Mouse (Mus musculus) liver, embryonic 14.5 days (tissue): ENCODE results near the gene Gm45062. TPM values are rescaled to one million over a fixed set of nuclear protein-coding genes. Genes with fewer than 3 reads are reported as not detected.

Experiments used
- ATAC-seq: fragments of 200-750 bp; cut with Nextera tagmentation; 2 replicates; pipeline ENCODE4 v1.8.0; 2017; ENCODE audit warnings: moderate number of reproducible peaks, mild to moderate bottlenecking, moderate library complexity; ENCODE audit not compliant: insufficient read depth
- DNase-seq, 3 experiments: peaks; one replicate each; pipeline ENCODE4 v3.0.0-alpha.2; 2012 to 2013; ENCODE audit warnings: low read depth in 3 of 3, low spot score in 3 of 3
- H3K27ac ChIP-seq: fragments of 300-500 bp; sonication (generic); 2 replicates; pipeline ENCODE4 v1.5.1; 2014; ENCODE audit warnings: moderate library complexity, mild to moderate bottlenecking, control low read depth, inconsistent platforms
- H3K27me3 ChIP-seq: fragments of 300-500 bp; sonication (generic); 2 replicates; pipeline ENCODE4 v1.6.1; 2014; ENCODE audit warnings: mild to moderate bottlenecking, low read length, moderate library complexity; ENCODE audit not compliant: control insufficient read depth, insufficient read depth
- H3K36me3 ChIP-seq: fragments of 300-500 bp; sonication (generic); replicated peaks from 2 replicates; pipeline ENCODE4 v1.6.1; 2014; ENCODE audit warnings: low read depth; ENCODE audit not compliant: control insufficient read depth, insufficient read depth
- H3K4me1 ChIP-seq, 2 experiments: fragments of 200-500 bp in 1 of 2; fragments of 300-500 bp in 1 of 2; sonication (generic) in 1 of 2; replicated peaks; 2 replicates each; pipeline ENCODE4 v1.6.1; 2012 to 2014; ENCODE audit warnings: antibody characterized with exemption in 1 of 2, inconsistent platforms in 1 of 2, low read length in 1 of 2; ENCODE audit not compliant: control insufficient read depth in 2 of 2, insufficient read depth in 2 of 2
- H3K4me2 ChIP-seq: fragments of 300-500 bp; sonication (generic); 2 replicates; pipeline ENCODE4 v1.6.1; 2014; ENCODE audit warnings: low read depth, mild to moderate bottlenecking, control low read depth, moderate library complexity
- H3K4me3 ChIP-seq, 2 experiments: fragments of 200-500 bp in 1 of 2; fragments of 300-500 bp in 1 of 2; sonication (generic) in 1 of 2; 2 replicates each; pipeline ENCODE4 v1.5.1; 2012 to 2014; ENCODE audit warnings: low read depth in 2 of 2, low read length in 2 of 2, mild to moderate bottlenecking in 2 of 2, control low read depth in 1 of 2, inconsistent platforms in 1 of 2, moderate library complexity in 1 of 2; ENCODE audit not compliant: insufficient read depth in 1 of 2
- H3K9ac ChIP-seq: fragments of 300-500 bp; sonication (generic); replicated peaks from 2 replicates; pipeline ENCODE4 v1.6.1; 2014; ENCODE audit warnings: mild to moderate bottlenecking, control low read depth, moderate library complexity
- H3K9me3 ChIP-seq: fragments of 300-500 bp; sonication (generic); 2 replicates; pipeline ENCODE4 v1.6.1; 2016; ENCODE audit warnings: low read length, mixed read lengths; ENCODE audit not compliant: control insufficient read depth
- CTCF ChIP-seq: IDR thresholded peaks from 2 replicates; pipeline ENCODE4 v1.5.1; 2016; ENCODE audit warnings: antibody characterized with exemption, low read depth, control low read depth
- EP300 ChIP-seq: IDR thresholded peaks from 2 replicates; pipeline ENCODE4 v1.6.1; 2016; ENCODE audit warnings: antibody characterized with exemption, low read depth
- WGBS: fragments of 180-500 bp; shearing (Covaris S2); extraction: QIAGEN DNeasy Blood & Tissue Kit; methylation state at CpG from one replicate; pipeline ENCODE4 v1.1.7; 2014; ENCODE audit not compliant: insufficient replicate concordance; 5-methylcytosine and 5-hydroxymethylcytosine counted together
- polyA plus RNA-seq, 2 experiments: library from polyadenylated mRNA; depleted of rRNA in 1 of 2; stranded (reverse) in 1 of 2; unstranded in 1 of 2; fragments of >200 nt; fragmentation: Nextera tagmentation in 1 of 2; extraction: Ambion mirVana in 1 of 2; gene quantifications; 2 replicates each; pipeline versions ENCODE4 v1.2.1 to v1.2.3; 2012 to 2014

Gene Gm45062
- polyA plus RNA-seq, 2 experiments: 0.86 to 1.9 TPM

DNA sequence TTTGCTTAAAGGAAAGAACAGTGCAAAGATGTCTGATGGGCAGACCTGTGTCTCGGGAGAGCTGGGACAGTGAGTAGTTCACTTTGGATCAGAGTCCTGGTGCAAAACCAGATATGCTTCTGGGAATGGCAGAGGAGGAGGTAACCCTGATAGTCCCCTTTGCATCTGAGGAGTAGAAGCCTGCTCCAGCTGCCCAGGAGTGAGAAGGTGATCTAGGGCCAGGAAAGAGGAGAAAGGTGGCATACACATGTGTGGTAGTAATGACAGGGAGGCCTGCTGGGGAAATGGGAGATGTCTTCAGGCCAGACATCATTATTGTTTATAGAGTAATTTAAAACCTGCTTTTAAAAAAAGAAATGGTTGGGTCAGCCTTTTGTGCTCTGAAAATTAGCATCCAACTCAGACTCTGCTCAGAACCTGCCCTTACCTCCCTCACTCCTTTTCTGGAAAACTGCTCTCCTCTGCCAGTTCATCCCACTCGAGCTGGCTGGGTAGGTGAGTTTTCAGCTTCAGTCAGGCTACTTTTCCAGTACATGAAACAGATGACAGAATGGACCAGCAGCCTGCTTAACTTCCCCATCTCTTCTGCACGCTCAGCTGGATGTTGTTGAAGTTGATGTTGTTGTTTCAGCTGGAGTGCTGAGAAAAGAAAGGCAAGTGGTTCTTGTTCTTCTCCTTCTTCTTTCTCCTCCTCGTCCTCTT lies 160.4 kb downstream of the Gm45062 start:
- Histone ChIP-seq H3K9ac (no peak overlapping the region), H3K4me3 (no peak overlapping the region), H3K27ac (no peak overlapping the region), H3K4me1 (peaks cover 0 to 3% of the 10 kb centered on the region in 2 experiments; a peak in 2 of 4 replicates), H3K4me2 (no peak overlapping the region), H3K9me3 (no peaks in the 10 kb centered on the region), H3K27me3 (no peaks in the 10 kb centered on the region; the same call in 1 of the 2 replicates), H3K36me3 (no peaks in the 10 kb centered on the region)
- WGBS: 44% methylated on average over 4 of the region's 4 CpGs
- DNase-seq (no peak), ATAC-seq (no peak)
- TF ChIP-seq EP300 (no peak), CTCF (no peak)

DNA sequence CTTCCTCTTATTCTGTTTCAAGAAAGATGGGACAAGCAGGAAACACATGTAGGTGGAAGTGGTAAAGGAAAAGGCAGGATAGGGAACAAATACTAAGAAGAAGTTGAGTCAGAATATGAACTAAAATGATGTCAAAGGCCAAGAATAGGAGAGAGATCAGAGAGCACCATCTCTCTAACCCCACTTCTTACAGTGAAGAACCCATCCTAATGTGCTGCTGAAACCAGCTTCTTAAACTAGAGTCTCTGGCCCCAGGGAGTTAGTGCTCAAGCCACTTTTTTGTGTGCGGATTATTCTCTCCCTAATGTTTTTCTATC lies 160.9 kb downstream of the Gm45062 start:
- TF ChIP-seq EP300 (no peak), CTCF (no peak)
- Histone ChIP-seq H3K9me3 (no peaks in the 10 kb centered on the region), H3K27me3 (no peaks in the 10 kb centered on the region; the same call in 1 of the 2 replicates), H3K4me2 (no peak overlapping the region), H3K36me3 (no peaks in the 10 kb centered on the region), H3K27ac (no peak overlapping the region), H3K4me1 (peaks cover 0 to 3% of the 10 kb centered on the region in 2 experiments; a peak in 2 of 4 replicates), H3K9ac (no peak overlapping the region), H3K4me3 (no peak overlapping the region)
- ATAC-seq (no peak), DNase-seq (no peak)
- WGBS: 78% methylated on average over 1 of the region's 1 CpGs

DNA sequence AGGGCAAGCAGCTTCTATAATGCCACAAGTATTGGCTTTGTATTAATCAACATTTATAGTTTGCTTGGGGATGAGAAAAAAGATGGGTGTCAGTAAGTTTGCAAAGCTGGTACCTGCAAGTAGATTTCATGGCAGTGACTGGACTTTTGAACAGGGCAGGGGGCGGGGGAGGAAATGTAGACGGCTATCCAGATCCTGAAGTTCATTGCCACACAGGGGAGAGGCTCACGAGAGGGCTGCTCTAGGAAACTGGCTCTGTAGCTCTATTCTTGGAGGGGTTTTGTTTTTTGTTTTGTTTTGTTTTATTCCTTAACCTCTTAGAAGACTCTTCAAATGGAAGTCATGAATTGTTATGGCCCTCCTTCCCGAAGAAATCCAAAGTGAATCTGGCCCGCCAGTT lies 162.2 kb downstream of the Gm45062 start:
- 72% methylated on average over 5 of the region's 5 CpGs for WGBS
- ATAC-seq: no peak

DNA sequence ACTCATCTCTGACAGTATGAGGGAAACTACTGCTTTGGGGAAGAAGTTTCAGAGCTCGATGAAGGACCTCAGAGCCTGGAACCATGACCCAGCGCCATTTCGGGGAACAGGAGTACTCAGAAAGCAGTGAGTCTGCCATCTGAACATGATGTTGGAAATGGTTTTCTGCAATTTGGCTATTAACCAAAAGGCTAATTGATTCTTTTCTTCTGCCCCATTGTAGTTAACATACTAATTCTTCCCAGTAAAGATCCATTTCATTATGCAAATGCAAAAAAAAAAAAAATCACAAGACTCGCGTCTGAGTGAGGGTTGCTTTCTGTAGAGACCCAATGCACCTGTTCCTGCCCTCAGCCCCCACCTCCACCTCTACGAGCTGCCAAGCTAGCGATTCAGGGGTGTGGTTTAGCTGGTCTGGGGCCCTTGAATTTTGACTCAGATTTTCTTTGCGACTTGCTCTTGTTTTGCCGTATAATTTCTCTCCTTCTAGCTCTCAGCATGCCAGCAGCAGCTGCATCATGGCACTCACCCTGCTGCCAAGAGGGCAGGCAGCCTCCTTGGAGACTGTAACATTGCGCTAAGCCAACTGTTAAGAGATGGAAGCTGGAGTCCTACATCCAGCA lies 162.8 kb downstream of the Gm45062 start:
- H3K9me3 ChIP-seq: no peaks in the 10 kb centered on the region
- no peak for ATAC-seq
- H3K36me3 ChIP-seq: no peaks in the 10 kb centered on the region
- H3K9ac ChIP-seq: no peak overlapping the region
- no peak overlapping the region for H3K27ac ChIP-seq
- peaks cover 0 to 3% of the 10 kb centered on the region in 2 experiments; a peak in 2 of 4 replicates for H3K4me1 ChIP-seq
- no peak overlapping the region for H3K4me2 ChIP-seq
- no peaks in the 10 kb centered on the region; the same call in 1 of the 2 replicates for H3K27me3 ChIP-seq
- TF ChIP-seq CTCF (no peak), EP300 (no peak)
- 77% methylated on average over 10 of the region's 10 CpGs for WGBS
- no peak for DNase-seq
- H3K4me3 ChIP-seq: no peak overlapping the region

More for the DNA sequence above, 162.2 kb downstream of the Gm45062 start:
- no peak for DNase-seq
- TF ChIP-seq EP300: no peak
- TF ChIP-seq CTCF: no peak
- Histone ChIP-seq H3K4me1 (peaks cover 0 to 3% of the 10 kb centered on the region in 2 experiments; a peak in 2 of 4 replicates), H3K9ac (no peak overlapping the region), H3K27me3 (no peaks in the 10 kb centered on the region; the same call in 1 of the 2 replicates), H3K4me3 (no peak overlapping the region), H3K27ac (no peak overlapping the region), H3K4me2 (no peak overlapping the region), H3K9me3 (no peaks in the 10 kb centered on the region), H3K36me3 (no peaks in the 10 kb centered on the region)

DNA sequence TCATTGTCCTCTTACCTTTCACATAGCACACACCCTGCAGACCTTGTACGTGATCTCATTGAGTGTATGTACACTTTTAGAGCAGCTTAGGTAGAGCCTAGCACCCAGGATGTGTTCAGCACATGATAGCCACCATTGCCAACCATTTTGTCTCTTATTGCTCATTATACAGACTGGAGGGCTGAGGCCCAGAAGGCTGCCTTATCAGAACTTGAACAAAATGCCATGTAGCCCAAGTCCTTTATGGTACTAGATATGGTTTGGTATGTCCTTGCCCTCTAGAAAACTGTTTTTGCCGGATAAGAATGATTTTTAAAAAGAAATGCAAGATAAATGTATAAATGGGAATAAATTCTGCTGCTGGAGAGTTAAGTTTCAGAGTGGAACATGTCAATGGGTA lies 163.9 kb downstream of the Gm45062 start:
- H3K4me3 ChIP-seq: no peak overlapping the region
- H3K4me2 ChIP-seq: no peak overlapping the region
- DNase-seq (peak in 2 of 3 experiments; percentile 29 to 93), ATAC-seq (peak; percentile 23; the same call in 1 of the 2 replicates)
- H3K27me3 ChIP-seq: no peaks in the 10 kb centered on the region; the same call in 1 of the 2 replicates
- no peaks in the 10 kb centered on the region for H3K9me3 ChIP-seq
- no peak overlapping the region for H3K9ac ChIP-seq
- H3K4me1 ChIP-seq: peaks cover 0 to 3% of the 10 kb centered on the region in 2 experiments; a peak in 2 of 4 replicates
- WGBS: 52% methylated on average over 2 of the region's 2 CpGs
- TF ChIP-seq CTCF (no peak), EP300 (peak; percentile 7; the same call in 1 of the 2 replicates)
- H3K27ac ChIP-seq: no peak overlapping the region
- H3K36me3 ChIP-seq: no peaks in the 10 kb centered on the region
